Mouse (Mus musculus): ENCODE measurements around the gene 4921524J17Rik.

The 4921524J17Rik gene

GRCm38 (mm10) chr8:85432168-85433016, at the start of gene 4921524J17Rik:
4921524J17Rik (minus strand) TSS chr8:85432833.
- peak; percentile 95 to 96 for DNase-seq (ENCODE audit: low spot score in 2 of 2)

- DNase-seq (ENCODE audit: low spot score in 2 of 2), result peak in 1 of 2 experiments; percentile 24
Observed at GRCm38 (mm10) chr8:85482427-85482826, 49.8 kb upstream of the 4921524J17Rik start.

DNA sequence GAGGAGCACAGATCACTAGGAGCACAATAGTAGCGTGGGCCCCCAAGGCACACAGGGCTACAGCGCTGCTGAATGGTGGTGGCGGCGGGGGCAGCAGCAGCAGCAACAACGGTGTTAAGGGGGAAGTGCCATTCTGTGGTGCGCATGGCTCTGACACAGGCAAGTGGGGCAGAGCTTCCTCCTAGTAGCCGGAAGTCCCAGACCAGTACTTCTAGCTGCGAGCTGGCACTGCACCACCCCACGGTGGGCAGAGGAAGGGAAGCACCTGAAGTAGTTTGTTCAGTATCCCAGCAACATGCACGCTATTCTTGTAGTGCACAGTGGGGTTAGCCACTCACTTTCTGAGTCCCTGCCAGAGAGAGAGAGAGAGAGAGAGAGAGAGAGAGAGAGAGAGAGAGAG, 49.3 kb upstream of the 4921524J17Rik start:
- DNase-seq (ENCODE audit: low spot score in 2 of 2), result peak in 1 of 2 experiments; percentile 39

GRCm38 (mm10) chr8:85479710-85480109, 47.1 kb upstream of the 4921524J17Rik start:
- no peak for DNase-seq (ENCODE audit: low spot score in 2 of 2)

GRCm38 (mm10) chr8:85478397-85478796, 45.8 kb upstream of the 4921524J17Rik start:
- DNase-seq (ENCODE audit: low spot score in 2 of 2), result no peak

DNA sequence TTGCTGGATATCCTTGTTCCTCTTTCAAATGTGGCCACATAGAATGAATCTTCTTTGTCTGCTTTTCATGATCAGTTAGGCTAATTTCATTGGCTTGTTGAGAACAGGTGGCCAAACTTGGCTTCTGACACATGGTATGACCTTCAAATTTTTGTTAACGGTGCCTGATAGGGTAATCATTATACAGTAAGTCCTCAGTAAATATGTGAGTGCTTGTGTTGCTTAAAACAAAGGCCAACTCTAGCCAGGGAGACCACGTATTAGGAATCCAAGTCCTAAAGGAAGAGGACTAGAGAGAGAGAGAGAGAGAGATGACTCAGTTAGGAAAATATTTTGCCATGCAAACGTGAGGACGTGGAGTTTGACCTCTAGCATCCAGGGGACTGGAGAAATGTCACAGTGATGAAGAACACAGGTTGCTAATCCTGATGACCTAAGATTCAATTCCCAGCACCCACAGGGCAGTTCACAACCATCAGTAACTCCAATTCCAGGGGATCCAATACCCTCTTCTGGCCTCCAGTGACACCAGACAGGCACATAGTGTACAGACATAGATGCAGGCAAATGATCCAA, 44.4 kb upstream of the 4921524J17Rik start:
- DNase-seq (ENCODE audit: low spot score in 2 of 2), result no peak

DNA sequence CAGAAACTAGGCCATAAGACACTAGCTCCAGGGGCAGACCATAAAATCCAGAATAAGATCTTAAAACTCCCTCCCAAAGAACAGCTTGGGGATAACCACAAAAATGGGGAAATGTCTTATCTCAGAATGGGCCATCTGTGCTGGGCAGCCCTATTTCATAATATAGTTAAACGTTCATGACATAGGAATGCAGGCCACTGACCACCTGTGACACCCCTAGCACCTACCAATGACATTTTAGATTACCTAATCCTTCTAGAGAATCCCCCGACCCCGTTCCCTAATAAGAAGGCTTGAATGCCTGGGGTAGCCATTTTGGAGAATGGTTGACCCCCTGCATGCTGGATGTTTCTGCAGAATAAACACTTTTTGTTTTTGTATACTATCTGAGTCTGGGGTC, 42.3 kb upstream of the 4921524J17Rik start:
- DNase-seq (ENCODE audit: low spot score in 2 of 2), result no peak

- no peak for DNase-seq (ENCODE audit: low spot score in 2 of 2)
Observed at GRCm38 (mm10) chr8:85473246-85473645, 40.6 kb upstream of the 4921524J17Rik start.

GRCm38 (mm10) chr8:85472800-85473199, 40.2 kb upstream of the 4921524J17Rik start:
- DNase-seq (ENCODE audit: low spot score in 2 of 2), result no peak

GRCm38 (mm10) chr8:85470753-85471152, 38.1 kb upstream of the 4921524J17Rik start:
- DNase-seq (ENCODE audit: low spot score in 2 of 2), result no peak

GRCm38 (mm10) chr8:85466056-85466455, 33.4 kb upstream of the 4921524J17Rik start:
- DNase-seq (ENCODE audit: low spot score in 2 of 2), result no peak

DNA sequence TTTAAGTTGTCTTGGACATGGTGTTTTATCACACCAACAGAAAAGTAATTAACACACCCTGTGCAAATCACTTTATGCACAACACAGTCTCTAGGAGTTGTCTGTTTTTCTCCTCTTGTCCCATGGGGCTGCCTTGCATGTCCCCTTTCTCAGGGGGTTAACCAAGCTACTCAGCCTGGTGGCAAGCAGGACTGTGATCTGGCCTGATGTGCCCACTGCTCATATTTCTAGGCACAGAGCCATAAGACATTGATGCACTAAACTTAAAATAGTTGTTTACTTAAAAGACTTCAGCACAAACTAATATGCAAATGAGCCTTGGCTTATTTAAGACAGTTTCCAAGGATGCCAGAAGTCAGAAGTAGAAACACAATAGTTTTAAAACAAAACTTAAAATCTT, 31.7 kb upstream of the 4921524J17Rik start:
- no peak for DNase-seq (ENCODE audit: low spot score in 2 of 2)

DNA sequence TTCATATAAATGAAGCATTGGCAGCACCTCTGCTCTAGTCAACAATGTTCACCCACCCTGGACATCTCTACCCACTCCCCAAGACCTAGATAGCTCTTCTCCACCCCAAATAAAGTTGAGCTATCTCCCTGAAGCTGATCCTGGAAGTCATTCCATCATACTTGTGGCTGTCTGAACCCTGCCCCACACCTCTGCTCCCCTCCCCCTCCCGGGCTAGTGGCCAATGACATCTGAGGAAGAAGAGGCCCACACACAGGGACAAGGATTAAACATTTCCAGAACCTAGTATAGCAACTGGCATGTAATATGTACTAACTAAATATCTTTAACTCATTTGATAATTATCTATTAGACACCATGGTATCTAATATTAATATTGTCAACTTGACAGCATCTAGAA, 29.8 kb upstream of the 4921524J17Rik start:
- DNase-seq (ENCODE audit: low spot score in 2 of 2), result no peak

DNA sequence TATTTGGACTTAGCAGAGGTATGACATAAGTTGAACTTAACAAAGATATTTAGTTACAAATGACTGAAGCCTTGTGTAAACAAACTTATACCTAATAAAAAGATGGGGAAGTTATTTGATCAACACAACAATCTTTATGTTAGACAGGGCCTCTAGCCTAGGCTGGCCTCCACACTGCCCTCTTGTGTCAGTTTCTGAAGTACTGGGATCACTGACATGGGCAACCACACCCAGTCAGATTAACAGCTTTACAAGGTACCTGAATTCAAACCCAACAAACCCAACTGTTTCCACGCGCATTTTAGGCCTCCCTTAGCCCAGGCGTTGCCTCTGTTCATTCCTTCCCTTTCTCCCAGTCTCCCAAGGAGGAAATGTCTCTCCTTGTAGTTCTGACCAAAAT, 28.7 kb upstream of the 4921524J17Rik start:
- no peak for DNase-seq (ENCODE audit: low spot score in 2 of 2)

DNA sequence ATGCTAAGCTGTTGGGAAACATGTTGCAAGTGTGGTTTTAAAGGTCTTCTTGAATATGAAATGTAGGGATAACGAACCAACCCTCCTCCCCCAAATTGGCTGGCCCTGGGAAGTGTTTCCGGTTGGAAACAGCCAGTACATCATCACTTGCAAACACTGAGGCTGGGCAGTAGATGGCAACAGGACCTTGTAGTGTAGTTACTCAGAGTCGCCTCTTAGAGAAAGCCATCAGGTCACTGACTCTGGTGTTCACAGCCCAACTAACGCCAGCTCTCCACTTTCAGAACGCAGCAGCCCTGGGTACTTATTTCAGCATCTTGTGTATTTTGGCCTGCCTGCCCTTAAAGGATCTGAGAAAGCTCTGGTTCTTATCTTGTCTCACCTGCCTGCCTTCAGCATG, 28.2 kb upstream of the 4921524J17Rik start:
- no peak for DNase-seq (ENCODE audit: low spot score in 2 of 2)

DNA sequence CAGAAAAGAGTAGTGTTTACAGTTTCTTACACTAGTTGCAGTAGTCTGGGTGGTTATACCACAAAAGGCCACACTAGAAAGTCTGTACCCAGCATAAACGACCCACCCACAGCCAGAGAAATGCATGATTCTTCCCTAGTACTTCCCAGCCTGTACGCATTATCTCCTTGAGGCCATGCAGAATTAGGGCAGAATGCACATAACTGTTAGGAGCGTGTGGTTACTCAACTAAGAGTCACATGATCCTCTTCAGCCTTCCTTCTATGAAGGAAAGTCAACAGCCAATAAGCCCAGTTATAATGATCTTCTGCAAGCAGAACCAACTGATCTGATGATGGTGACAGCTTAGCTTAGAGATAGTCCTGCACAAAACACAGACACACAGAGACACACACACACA, 26.9 kb upstream of the 4921524J17Rik start:
- DNase-seq (ENCODE audit: low spot score in 2 of 2), result no peak

GRCm38 (mm10) chr8:85456536-85456935, 23.9 kb upstream of the 4921524J17Rik start:
- peak in 1 of 2 experiments; percentile 71 for DNase-seq (ENCODE audit: low spot score in 2 of 2)

DNA sequence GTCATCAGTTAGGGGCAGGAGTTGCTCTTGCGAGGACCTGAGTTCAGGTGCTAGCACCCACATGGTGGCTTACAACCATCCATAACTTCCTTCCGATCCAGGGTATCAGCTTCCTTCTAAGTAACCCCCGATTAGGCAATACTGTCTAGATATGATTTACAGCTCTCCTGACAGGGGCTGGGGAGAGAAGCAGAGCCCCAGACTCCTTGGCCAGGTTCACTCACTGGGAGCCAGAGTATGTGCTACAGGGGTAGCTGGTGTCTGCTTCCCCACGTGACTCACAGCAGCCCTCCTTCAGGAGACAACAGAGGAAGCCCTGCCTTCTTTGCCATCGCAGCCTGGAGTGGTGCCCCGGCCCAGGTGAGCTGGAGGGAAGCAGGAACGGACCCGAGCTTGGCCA, 22.1 kb upstream of the 4921524J17Rik start:
- DNase-seq (ENCODE audit: low spot score in 2 of 2), result no peak

DNA sequence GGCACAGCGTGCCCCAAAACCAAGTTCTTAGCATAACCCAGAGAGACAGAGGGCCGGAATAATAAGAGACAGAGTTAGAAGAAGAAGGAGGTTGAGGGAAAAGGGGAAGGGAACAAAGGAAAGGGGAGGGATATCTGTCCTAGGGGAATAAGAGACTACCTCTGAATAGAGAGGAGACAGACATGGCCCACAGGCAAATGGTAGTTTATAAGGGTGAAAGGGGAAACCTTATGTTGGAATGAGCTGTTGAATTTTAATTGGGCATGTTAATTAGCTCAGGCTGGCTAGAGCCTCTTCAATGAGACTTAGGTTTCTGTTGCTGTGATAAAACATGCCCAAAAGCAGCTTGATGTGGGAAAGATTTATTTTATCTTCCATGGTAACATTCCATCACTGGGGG, 20.6 kb upstream of the 4921524J17Rik start:
- DNase-seq (ENCODE audit: low spot score in 2 of 2), result no peak

DNA sequence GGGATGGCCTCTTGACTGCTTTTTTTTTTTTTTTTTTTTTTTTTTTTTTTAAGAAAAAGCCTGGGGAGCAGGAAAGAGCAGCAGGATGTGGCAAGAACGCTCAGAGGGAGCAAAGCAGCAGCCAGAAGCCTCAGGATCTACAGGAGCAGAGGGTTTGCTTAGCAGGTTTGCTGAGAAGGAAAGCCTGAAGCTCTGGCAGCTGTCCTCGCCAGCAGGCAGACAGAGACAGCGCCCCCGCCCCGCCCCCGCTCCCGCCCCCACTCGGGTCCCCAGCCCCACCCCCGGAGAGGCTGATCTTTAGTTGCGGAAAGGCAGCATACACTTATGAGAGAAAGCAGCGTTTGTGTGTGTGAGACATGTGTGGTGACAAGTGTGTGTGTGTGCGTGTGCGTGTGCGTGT, 19.7 kb upstream of the 4921524J17Rik start:
- no peak for DNase-seq (ENCODE audit: low spot score in 2 of 2)

- DNase-seq (ENCODE audit: low spot score in 2 of 2), result no peak
Observed at GRCm38 (mm10) chr8:85450335-85450734, 17.7 kb upstream of the 4921524J17Rik start.

GRCm38 (mm10) chr8:85445936-85446685, 13.5 kb upstream of the 4921524J17Rik start:
- DNase-seq (ENCODE audit: low spot score in 2 of 2), result no peak

DNA sequence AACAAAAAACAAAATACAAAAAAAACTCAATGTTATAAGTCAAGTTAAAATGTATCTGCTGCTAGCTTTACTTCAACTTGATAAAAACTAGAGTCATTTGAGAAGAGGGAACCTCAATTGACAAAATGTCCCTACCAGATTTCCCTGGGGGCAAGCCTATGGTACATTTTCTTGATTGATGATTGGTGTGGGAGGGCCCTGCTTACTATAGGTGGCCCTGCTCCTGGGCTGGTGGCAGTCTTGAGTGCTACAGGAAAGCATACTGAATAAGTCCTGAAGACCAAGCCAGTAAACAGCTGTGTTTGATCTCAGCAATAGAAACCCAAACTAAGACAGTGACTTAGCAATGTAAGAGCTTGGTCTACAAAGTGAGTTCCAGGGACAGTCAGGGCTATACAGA, 11.5 kb upstream of the 4921524J17Rik start:
- DNase-seq (ENCODE audit: low spot score in 2 of 2), result no peak

Measured in left cerebral cortex, adult 9 months (tissue).